Mouse (Mus musculus) ES-Bruce4 (cell line): ENCODE data around the gene Trio.

ENCODE experiments used
- CTCF ChIP-seq: IDR thresholded peaks from one replicate; pipeline ENCODE4 v1.8.1; 2011; ENCODE audit warnings: low read depth, low read length
- EP300 ChIP-seq: IDR thresholded peaks from 2 replicates; pipeline ENCODE4 v1.6.1; 2011; ENCODE audit warnings: low read depth, low read length; ENCODE audit not compliant: insufficient read depth
- POLR2A ChIP-seq: IDR thresholded peaks from one replicate; pipeline ENCODE4 v1.8.1; 2011; ENCODE audit warnings: low read length; ENCODE audit not compliant: insufficient read depth

GRCm38 (mm10) chr15:27850904-27851303 lies 174.7 kb downstream of the Trio start:
- TF ChIP-seq CTCF (peak; percentile 89), EP300 (no peak), POLR2A (no peak)
